Mouse (Mus musculus): ENCODE measurements at regions not wholly inside any gene's neighbourhood (a gene's known extent, or its start where the extent isn't known, plus 50 kb on each side); places are given as distances from the start of the nearest gene placed in this dataset.

GRCm38 (mm10) chr1:193800998-193801397 is 430.9 kb upstream of the Camk1g start:
- DNase-seq (ENCODE audit: low spot score), result no peak

GRCm38 (mm10) chr1:193790579-193790978 is 420.5 kb upstream of the Camk1g start:
- no peak for DNase-seq (ENCODE audit: low spot score)

- DNase-seq (ENCODE audit: low spot score), result no peak
Measured at GRCm38 (mm10) chr1:193788496-193788895, 418.4 kb upstream of the Camk1g start.

GRCm38 (mm10) chr1:193787417-193787816 is 417.3 kb upstream of the Camk1g start:
- DNase-seq (ENCODE audit: low spot score), result no peak

DNA sequence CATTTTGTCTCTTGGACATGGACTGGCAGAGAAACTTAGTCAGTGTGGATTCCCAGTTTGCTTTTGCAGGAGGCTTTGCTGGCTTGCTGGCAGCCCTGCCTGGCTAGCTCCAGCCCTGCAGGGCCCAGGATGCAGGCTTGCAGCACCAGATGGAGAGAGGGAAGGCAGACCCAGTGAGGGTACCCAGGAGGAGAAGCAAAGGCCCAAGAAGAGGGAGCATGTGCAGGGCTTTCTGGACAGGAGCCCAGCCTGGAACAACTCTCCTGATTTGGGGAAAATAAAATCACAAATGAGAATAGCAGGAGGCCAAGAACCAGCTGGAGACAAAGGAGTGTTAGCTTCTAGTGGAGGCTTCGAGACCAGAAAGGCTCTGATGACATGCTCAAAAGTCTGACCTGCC is 414.9 kb upstream of the Camk1g start:
- DNase-seq (ENCODE audit: low spot score), result no peak

DNA sequence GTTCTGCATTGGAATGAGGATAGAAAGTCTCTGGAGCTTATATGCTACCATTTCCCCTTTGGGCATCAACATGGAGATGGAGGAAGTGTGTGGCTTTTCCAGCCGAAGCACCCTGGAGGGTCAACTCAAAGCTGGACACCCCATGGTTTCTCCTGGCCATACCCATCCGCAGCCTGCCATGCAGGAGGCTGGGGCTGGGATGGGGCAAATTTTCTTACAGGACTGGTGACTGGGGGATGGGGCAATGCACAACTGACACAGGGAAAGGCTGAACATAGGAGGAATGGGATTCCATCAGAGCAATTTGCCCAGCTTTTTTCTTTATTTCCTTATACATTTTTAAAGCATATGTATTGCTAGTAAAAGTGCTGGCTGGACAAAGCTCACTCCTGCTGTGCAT is 414.4 kb upstream of the Camk1g start:
- DNase-seq (ENCODE audit: low spot score), result no peak

DNA sequence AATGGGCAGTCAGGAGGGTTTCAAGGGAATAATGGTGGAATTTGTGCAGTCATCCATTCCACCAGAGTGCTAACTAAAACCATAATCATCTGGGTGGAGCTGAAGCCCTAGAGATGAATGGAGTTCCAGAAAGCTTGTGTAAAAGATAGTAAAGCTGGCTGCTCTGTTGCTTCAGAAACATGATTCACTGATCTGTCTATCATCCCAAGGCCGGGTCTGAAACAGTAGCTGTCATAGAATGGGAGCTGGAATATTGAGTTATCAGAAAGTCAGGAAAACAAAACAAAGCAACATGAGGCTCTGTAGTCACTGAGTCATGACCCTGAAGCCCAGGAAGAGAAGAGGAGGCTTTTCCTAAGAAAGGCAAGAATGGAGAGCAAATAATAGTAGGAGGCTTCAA is 408.1 kb upstream of the Camk1g start:
- no peak for DNase-seq (ENCODE audit: low spot score)

DNA sequence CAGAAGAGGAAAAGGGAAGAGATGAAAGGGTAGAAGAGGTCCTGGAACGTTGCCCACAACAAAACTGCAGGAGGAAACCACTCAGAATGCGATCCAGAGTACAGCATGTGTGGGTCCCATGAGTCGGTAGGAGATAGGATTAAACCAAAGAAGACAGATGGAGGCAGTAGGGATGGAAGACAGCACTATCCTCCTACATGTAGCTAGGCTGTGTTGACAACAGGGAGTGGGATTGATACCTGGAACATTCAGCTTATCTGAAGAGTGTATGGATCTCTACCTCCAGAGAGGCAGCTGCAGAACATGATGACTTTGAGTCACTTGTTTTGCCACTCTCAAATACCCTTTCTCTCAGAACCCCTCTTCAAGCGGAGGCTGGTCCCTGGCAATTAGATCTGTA is 399.4 kb upstream of the Camk1g start:
- DNase-seq (ENCODE audit: low spot score), result no peak

GRCm38 (mm10) chr1:193764103-193764502 is 394.0 kb upstream of the Camk1g start:
- no peak for DNase-seq (ENCODE audit: low spot score)

GRCm38 (mm10) chr1:193751819-193752251 is 381.7 kb upstream of the Camk1g start:
- DNase-seq (ENCODE audit: low spot score), result no peak

GRCm38 (mm10) chr1:193750929-193751328 is 380.8 kb upstream of the Camk1g start:
- DNase-seq (ENCODE audit: low spot score), result no peak

DNA sequence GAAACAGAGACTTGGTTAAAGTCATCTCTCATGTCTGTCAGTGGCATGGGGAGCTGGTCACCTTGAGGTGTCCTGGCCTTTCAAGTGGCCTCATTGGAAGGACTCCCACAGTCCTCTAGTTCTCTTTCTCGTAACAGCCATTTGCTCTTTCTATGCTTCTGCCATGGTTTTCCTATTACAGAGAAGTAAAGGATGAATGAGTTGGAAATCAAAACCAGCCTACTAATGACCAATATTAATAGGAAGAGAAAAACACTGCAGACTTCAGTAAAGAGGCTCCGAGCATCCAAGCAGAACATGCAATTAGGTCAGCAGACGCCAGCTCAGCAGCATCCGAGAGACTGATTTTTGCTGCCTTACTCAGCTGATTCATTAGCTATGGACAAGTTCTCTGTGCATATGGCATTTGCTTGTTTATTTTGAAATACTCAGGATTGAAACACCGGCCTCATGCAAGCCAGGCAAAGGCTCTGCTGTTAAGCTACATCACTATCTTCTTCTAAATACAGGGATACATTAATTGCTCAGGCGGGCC is 377.4 kb upstream of the Camk1g start:
- no peak for DNase-seq (ENCODE audit: low spot score)

DNA sequence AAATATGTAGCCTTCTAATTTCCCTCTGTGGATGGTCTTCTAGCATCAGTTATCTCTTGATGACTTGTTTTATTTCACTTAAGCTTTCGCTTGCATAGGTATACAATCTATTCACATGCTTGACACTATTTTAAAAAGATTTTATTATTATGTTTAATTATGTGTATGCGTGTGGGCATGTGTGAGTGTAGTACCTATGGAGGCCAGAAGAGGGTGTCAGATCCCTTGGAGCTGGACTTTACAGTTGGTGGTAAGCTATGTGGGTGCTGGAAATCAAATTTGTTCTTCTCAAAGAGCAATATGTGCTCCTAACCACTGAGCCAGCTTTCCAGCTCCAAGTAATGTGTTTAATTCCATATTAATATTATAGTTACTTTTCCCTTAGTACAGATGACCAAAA is 372.6 kb upstream of the Camk1g start:
- DNase-seq (ENCODE audit: low spot score), result no peak

DNA sequence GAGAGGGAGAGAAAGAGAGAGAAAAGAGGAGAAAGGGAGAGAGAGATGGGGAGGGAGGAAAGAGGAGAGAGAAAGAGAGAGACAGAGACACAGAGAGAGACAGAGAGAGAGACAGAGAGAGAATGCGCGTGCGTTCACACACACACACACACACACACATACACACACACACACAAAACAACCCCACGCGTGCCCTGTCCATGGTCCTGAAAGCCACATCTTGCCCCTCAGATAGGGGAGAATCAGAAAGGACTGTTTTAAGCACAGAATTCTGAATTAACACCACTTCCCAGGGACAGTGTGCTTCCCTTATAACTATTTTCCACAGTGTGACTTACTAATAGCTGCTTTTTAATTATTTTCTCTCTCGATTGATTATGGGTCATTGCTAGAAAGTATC is 368.7 kb upstream of the Camk1g start:
- DNase-seq (ENCODE audit: low spot score), result peak; percentile 5

DNA sequence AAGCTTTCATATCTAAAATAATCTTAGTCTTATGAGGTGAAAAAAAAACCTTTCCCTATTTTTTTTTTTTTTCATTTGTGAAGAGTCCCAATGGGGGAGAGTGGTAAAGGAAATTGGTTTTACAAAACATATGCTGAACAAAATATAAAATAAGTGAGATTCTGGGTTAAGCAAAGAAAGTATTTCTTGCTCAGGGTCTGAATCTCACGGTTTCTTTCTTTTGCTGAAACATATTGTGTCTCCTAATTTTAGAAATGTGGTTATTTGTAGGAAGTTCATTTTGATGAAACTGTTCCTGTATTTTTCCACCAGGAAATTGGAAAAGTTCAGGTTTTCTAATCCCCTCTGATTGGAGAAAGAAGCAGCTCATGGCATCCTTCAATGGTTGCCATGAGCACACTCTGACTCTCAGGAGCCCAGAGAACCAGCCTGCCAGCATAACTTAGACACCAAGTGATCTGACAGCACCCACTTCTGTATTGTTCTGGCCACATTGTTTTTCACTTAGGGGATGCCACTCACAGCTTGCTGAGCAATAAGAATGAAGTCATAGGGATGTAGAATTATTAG is 365.9 kb upstream of the Camk1g start:
- no peak for DNase-seq (ENCODE audit: low spot score)

- no peak for DNase-seq (ENCODE audit: low spot score)
Measured at GRCm38 (mm10) chr1:193734014-193734763, 364.1 kb upstream of the Camk1g start.

DNA sequence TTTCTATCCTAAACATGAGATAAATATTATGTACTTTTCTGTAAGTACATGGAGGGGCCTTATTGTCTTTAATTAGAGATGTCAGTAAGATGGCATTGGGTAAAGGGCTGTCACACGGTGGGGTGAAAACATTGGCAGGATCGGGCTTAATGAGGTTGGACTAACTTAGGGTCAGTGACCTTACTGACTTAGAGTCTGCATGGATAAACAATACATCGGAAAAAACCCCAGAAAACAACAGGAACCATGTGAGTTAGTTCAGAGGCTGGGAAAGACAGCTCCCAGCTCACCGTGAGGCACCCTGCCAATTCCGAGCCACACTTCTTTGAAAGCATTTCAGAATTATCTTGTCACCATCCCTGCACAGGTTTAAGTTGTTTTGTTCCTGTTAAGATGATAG is 363.3 kb upstream of the Camk1g start:
- no peak for DNase-seq (ENCODE audit: low spot score)

DNA sequence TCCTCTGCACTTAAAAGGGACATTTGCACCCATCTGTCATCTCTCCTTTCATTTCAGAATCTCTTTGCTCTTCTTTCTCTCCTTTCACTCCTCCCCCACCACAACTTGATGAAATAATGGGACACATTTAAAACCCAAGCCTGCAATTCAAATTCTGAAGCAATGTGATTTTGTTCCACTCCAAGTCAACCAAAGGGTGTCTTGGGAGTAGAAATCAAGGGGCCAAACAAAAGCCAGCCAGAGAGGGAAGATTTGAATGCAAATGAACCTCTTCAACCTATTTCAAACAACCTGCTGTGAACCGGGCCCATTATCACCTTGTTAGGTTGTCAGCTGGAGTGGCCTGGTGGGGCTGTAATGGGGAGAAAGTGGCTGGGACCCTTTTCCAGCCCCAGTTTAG is 362.0 kb upstream of the Camk1g start:
- no peak for DNase-seq (ENCODE audit: low spot score)

GRCm38 (mm10) chr1:193721850-193722249 is 351.8 kb upstream of the Camk1g start:
- DNase-seq (ENCODE audit: low spot score), result no peak

GRCm38 (mm10) chr1:193720420-193720851 is 350.3 kb upstream of the Camk1g start:
- DNase-seq (ENCODE audit: low spot score), result no peak

GRCm38 (mm10) chr1:193715328-193715727 is 345.2 kb upstream of the Camk1g start:
- DNase-seq (ENCODE audit: low spot score), result no peak

GRCm38 (mm10) chr1:193714631-193715030 is 344.5 kb upstream of the Camk1g start:
- DNase-seq (ENCODE audit: low spot score), result no peak

- DNase-seq (ENCODE audit: low spot score), result no peak
Measured at GRCm38 (mm10) chr1:193705205-193705604, 335.1 kb upstream of the Camk1g start.
